Mouse (Mus musculus): ENCODE measurements at regions not wholly inside any gene's neighbourhood (a gene's known extent, or its start where the extent isn't known, plus 50 kb on each side); places are given as distances from the start of the nearest gene placed in this dataset.

- DNase-seq (ENCODE audit: low spot score): peak; percentile 45
- no peaks in the 10 kb centered on the region for H3K36me3 ChIP-seq (ENCODE audit: control insufficient read depth, insufficient read depth, low read length)
- WGBS: 62% methylated on average over 12 of the region's 12 CpGs
- H3K9me3 ChIP-seq (replicated peaks; ENCODE audit: control insufficient read depth, low read length): no peaks in the 10 kb centered on the region
- H3K9ac ChIP-seq (ENCODE audit: low read length): no peak overlapping the region
- ATAC-seq: peak; percentile 32; the same call in 1 of the 2 replicates
- H3K27ac ChIP-seq (ENCODE audit: low read depth, low read length): no peak overlapping the region
- no peak overlapping the region for H3K4me3 ChIP-seq (ENCODE audit: low read depth, low read length)
- H3K4me1 ChIP-seq (ENCODE audit: control insufficient read depth, insufficient read depth, low read length): peaks cover 16% of the 10 kb centered on the region
- H3K27me3 ChIP-seq (replicated peaks; ENCODE audit: control insufficient read depth, insufficient read depth, low read length): no peaks in the 10 kb centered on the region
- no peak overlapping the region for H3K4me2 ChIP-seq (ENCODE audit: low read length)
These were observed 53.2 kb upstream of the Acbd6 start for GRCm38 (mm10) chr1:155504581-155505328.

- no peak overlapping the region for H3K27ac ChIP-seq (ENCODE audit: low read depth, low read length)
- no peak overlapping the region for H3K9ac ChIP-seq (ENCODE audit: low read length)
- no peak overlapping the region for H3K4me2 ChIP-seq (ENCODE audit: low read length)
- no peaks in the 10 kb centered on the region for H3K27me3 ChIP-seq (replicated peaks; ENCODE audit: control insufficient read depth, insufficient read depth, low read length)
- no peaks in the 10 kb centered on the region for H3K36me3 ChIP-seq (ENCODE audit: control insufficient read depth, insufficient read depth, low read length)
- WGBS: 63% methylated on average over 6 of the region's 6 CpGs
- no peaks in the 10 kb centered on the region for H3K9me3 ChIP-seq (replicated peaks; ENCODE audit: control insufficient read depth, low read length)
- H3K4me3 ChIP-seq (ENCODE audit: low read depth, low read length): no peak overlapping the region
- DNase-seq (ENCODE audit: low spot score) (no peak), ATAC-seq (no peak)
- H3K4me1 ChIP-seq (ENCODE audit: control insufficient read depth, insufficient read depth, low read length): peaks cover 16% of the 10 kb centered on the region
These were observed 52.4 kb upstream of the Acbd6 start for GRCm38 (mm10) chr1:155505361-155506077.
